Mouse (Mus musculus): ENCODE measurements around the gene Prss48. TPM values are rescaled to one million over a fixed set of nuclear protein-coding genes. Genes with fewer than 3 reads are reported as not detected.

Gene Prss48
- total RNA-seq, 4 experiments from 2014 or later: not detected

Other genes with a start within 250 kb of the Prss48 start
- gene Fam160a1, start 185.2 kb downstream of the Prss48 start, total RNA-seq (2022): 10 to 100 TPM in 2 of 4 experiments, 1 to 10 TPM in 2; 8.3 to 14.5 (median 11.7) TPM
- gene Glt28d2, start 115.0 kb downstream of the Prss48 start, total RNA-seq (2022): 1 to 10 TPM; 1.9 to 3.7 (median 2.8) TPM
- 1 to 10 TPM; 5.4 to 9.8 (median 7.2) TPM for gene Gm37240, start 115.0 kb downstream of the Prss48 start, total RNA-seq (2022)
- gene Sh3d19, start 31.4 kb downstream of the Prss48 start, total RNA-seq (2022): 10 to 100 TPM; 14.3 to 26.2 (median 18.1) TPM
- gene Rps3a1, start 140.2 kb upstream of the Prss48 start, total RNA-seq (2022): 100 to 1,000 TPM; 780 to 849 (median 825) TPM
- 10 to 100 TPM; 41.7 to 59.7 (median 47.9) TPM for gene Lrba, start 222.2 kb upstream of the Prss48 start, total RNA-seq (2022)

All from adrenal gland, adult 8-10 months (tissue).